Mouse (Mus musculus) stomach, postnatal 0 days (tissue): ENCODE results near the gene Pheta1.

Source experiments
- CTCF ChIP-seq: IDR thresholded peaks from 2 replicates; pipeline ENCODE4 v1.5.1; 2016; ENCODE audit warnings: antibody characterized with exemption, low read depth, mild to moderate bottlenecking, moderate library complexity
- EP300 ChIP-seq: optimal IDR thresholded peaks from 2 replicates; pipeline ENCODE3; 2016; ENCODE audit warnings: antibody characterized with exemption

- TF ChIP-seq CTCF (no peak), EP300 (no peak)
These were observed 22.0 kb downstream of the Pheta1 start for GRCm38 (mm10) chr5:121870832-121871231.
